Mouse (Mus musculus) brain, embryonic 18.5 days (tissue): ENCODE measurements at regions not wholly inside any gene's neighbourhood (a gene's known extent, or its start where the extent isn't known, plus 50 kb on each side); places are given as distances from the start of the nearest gene placed in this dataset.

Source experiments
- DNase-seq: peaks from one replicate; pipeline ENCODE4 v3.0.0-alpha.2; 2012; ENCODE audit warnings: low read depth, low spot score

DNA sequence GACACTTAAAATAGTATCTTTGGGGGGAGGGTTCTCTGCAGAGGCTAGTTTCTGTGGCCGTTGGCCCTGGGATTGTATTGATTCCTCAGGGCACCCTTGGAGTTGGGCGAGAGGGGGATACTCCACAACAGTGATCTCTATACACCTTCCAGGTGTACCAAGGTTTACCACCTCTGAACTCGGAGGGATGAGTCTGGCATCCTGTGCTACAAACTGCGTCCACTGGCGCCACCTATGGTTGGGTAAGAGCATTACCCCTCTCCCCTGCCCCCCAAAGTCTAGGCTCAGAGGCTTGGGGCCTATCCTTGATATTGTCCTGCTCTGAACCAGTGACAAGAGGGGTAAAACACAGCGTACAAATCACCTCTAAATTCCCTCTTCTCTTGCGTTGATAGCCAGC lies 62.2 kb downstream of the Gm17728 start:
- DNase-seq = no peak

DNA sequence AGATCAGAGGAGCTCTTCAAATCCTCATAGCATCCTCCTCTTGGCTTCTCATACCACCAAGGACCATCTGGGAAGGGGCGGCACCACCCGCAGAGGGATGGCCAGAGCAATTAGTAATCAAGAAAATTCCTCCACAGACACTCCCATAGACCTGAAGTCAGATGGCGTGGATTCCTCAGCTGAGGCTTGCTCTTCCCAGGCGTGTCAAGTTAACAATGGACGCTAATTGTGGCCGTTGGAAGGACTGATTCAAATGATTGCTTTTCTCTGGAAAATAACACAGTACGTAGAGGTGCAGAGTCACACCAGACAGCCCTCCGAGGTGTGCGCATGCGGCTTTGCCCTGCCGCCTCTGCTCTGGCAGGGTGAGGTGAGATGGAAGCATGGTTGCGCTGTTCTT lies 62.7 kb downstream of the Gm17728 start:
- DNase-seq = no peak

DNA sequence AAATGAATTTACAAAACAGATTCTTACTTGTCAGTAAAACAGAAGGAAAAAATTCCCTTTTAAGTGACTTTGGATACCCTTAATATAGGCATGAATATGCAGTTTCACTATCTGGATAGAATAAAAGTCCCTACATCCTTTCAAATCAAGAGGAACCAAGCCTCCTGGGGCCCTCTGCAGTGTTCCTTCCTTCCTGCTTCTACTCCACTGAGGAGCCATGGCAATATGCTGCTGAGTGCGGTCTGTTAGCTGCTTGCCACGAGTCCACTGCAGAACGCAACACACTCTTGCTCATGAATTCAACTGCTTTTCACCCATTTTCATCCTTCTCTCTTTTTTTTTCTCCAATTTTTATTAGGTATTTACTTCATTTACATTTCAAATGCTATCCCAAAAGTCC lies 107.5 kb downstream of the Gm17728 start:
- DNase-seq = no peak

- no peak for DNase-seq
Measured at GRCm38 (mm10) chr17:9536090-9536489, 114.2 kb downstream of the Gm17728 start.

GRCm38 (mm10) chr17:9538371-9538770 lies 116.5 kb downstream of the Gm17728 start:
- no peak for DNase-seq

DNA sequence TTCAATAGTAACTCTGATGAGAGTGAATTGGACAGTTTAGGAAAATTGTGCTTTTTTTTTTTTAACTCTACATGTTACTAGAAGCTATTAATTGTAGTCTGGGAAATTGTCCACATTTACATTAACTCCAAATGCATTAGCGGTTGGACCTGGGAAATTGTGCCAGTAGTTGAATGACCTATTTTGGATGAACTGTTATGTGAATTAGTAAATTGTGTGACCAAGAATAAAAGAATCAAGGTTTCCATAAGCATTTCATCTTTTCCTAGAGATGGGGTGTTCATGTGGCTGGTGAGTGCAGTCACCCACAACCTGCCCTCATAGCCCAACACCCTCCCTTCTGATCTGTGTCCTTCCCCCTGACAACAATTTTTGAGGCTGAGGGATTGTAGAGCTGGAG lies 118.3 kb downstream of the Gm17728 start:
- DNase-seq = no peak

GRCm38 (mm10) chr17:9543224-9543797 lies 121.5 kb downstream of the Gm17728 start:
- DNase-seq = no peak

DNA sequence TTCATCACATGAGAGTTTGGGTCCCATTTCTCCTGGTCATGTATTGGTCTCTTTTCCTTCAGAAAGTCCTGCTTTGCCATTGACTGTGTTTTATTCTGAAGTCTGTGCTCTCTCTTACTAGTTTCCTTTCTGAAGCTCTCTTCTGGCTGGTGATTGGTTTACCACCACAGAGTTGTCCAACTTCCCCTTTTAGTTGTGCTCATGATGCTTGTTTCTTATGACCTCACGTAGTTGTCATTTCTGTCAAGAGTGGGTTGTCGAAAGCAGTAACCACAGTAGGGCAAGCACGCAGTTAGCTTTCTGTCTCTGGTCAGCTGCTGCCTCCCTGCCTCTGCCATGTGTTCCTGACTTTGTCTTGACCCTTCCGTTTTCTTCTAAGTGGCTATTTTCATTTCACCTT lies 112.0 kb downstream of the Pabpc6 start:
- DNase-seq = no peak

DNA sequence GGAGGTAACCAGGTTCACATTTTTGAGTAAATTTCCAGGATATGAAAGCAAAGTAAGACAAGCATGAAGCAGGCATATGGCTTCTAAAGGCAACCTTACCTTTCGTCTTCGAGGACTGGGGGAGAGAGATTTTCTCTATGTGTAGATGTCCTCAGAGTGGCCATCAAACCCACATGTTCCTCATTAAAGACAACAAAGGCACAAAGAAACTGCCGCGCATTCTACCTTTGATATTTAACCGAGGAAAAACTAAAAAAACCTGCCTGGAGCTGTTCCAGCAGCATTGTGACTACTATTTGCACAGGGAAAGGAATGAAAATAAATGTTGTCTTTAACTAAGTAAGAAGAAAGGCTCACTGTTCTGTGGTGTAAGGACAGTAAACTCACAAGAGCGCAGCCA lies 102.7 kb downstream of the Pabpc6 start:
- DNase-seq = no peak

DNA sequence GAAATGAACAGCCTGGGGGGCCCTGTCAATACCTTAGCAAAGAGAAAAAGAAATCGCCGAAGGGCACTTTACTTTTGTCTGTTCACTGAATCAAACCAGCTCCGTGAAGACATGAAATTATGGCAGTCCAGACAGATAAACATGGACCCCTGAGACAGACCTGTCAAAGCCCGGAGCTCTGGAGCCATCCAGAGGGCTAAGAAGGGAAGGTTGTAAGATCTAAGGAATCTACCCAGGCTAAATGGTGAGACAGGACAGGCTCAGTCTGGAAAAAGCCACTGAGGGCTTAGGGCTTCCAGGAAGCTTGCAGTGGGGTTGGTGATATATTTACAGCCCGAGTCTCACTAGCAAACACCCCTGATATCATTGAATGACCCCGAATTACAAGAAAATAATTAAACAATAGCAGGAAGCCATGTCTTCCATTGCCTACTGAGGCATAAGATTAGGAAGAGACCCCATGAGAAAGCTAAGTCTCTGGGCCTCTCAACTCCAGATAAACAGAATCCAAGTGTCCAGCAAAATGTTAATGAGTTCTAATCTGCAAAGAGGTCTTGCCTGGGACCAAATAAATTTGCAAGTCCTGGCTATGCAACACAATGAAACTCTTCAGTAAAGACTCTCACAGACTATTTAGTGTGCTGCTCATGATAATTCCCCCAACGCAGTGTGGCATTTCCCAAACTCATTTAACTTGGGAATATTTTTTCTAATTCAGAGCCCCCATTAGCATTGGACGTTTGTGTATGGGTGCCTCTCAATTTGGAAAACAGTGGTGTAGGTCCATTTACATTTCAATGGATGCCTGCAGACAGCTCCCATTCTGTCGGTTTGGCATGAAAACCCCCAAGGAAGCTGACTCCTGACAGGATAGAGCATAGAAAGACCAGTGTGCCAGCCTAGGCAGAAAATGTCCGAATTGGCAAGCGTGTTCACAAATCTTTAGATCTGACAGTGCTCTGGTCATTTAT lies 89.8 kb downstream of the Pabpc6 start:
- peak; percentile 79 for DNase-seq

DNA sequence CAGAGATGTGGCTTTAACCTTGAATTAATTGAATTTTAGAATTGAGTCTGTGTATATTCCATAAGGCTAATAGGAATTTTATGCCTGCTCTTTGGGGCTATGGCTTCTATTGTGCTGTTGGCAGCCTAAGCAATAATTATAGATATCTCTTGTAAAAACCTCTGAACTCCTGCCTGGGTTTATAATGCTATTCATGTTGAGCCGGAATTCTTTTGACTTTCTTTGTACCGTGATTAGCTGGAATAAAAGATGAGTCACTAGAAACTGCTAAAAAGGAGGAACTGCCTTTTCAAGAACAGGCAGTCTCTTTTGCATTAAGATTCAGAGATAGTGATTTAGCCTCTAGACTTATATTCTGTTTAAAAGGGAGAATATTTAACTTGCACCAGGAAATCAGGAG lies 71.4 kb downstream of the Pabpc6 start:
- DNase-seq = no peak

DNA sequence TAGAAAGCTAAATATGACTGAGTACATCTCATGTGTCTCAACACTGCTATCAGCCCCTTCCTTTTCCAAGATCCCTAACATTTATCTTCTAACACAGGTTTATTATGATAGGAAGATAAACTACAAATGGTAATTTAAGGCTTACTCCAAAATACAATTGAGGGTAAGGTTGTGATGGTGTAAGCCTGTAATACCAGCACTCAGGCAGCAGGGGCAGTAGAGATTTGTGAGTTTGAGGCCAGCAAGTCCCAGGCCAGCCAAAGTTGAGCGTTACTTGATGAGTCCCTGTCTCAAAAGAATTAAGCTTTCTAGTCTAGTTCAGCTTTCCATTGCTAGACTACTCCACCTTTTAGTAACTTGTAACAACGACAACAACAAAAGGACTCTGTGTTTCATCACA lies 69.1 kb downstream of the Pabpc6 start:
- DNase-seq = no peak
